Mouse (Mus musculus) embryonic stem cell, embryonic (primary cell): ENCODE measurements around the gene Mlycd.
"Not testable (repeated sequence)": the region's sequence is repeated elsewhere in the genome, so short reads cannot be mapped to it uniquely, and the experiment has no call there.

ENCODE experiments used
- CTCF ChIA-PET, 4 experiments: fragments of 300-600 bp in 2 of 4; fragments of 350-600 bp in 2 of 4; sonication (Branson Sonifier 250); formaldehyde crosslinking; loops; one replicate each; lab custom pipeline; 2022; ENCODE audit warnings: inconsistent platforms in 2 of 4; lab: Charles Lee
- POLR2A ChIA-PET, 4 experiments: fragments of 300-600 bp in 2 of 4; fragments of 350-600 bp in 2 of 4; sonication (Branson Sonifier 250); formaldehyde crosslinking; loops; one replicate each; lab custom pipeline; 2022; ENCODE audit warnings: antibody characterized with exemption in 4 of 4, inconsistent platforms in 1 of 4; lab: Charles Lee

Mlycd gene

DNA sequence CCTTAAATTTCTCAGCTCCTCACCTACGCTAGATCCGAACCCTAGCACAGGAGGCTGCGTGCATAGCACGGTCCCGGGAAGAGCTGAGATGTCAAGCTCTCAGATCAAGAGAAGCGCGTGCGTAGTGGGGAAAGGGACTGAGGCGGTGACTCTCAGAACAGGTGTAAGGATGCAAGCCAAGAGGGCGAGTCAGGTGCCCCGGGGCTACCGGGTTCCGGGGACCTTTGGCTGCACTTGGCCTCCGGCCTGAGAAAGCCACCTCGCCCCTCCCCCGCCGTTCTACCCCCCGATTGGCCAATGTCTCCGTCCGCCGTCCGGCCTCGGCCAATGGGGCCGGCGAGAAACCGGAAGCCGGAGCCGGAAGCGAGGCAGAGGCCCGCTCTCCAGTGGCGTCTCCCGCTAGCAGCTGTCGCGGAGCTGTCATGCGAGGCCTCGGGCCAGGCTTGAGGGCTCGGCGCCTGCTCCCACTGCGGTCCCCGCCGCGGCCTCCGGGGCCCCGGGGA, at the start of gene Mlycd:
Gene Mlycd (plus strand): TSS at position 355 of the 503 bp plus-strand sequence.
- ChIA-PET POLR2A (interaction anchor here (0.6 to 2.6 kb wide), 20 partner anchors 8 to 907 kb away, joined by 3 to 7 read pairs (median 3); partner anchors contain the start of genes Hsbp1 (in 3 of the 4) and Slc38a8 (in 1 of the 4)), CTCF (interaction anchor here (0.6 to 3.3 kb wide), 22 partner anchors 9 to 492 kb away, joined by 3 to 27 read pairs (median 4); no protein-coding TSS in a partner anchor)

GRCm38 (mm10) chr8:119345029-119345682, 49.5 kb upstream of the Mlycd start:
- ChIA-PET POLR2A (interaction anchor here in 3 of 4 experiments (0.8 to 2.5 kb wide), 10 partner anchors 8 to 214 kb away, joined by 3 to 17 read pairs (median 4); partner anchors contain the start of genes Mbtps1 (in 1 of the 3) and Mlycd (in 1 of the 3)), CTCF (interaction anchor here in 3 of 4 experiments (0.6 to 3.2 kb wide), 11 partner anchors 9 to 685 kb away, joined by 3 to 22 read pairs (median 3); partner anchors contain the start of gene Tldc1 (in 1 of the 3))

- CTCF ChIA-PET = interaction anchor here (0.6 to 3.2 kb wide), 13 partner anchors 9 to 1713 kb away, joined by 3 to 22 read pairs (median 3); no protein-coding TSS in a partner anchor
- POLR2A ChIA-PET = interaction anchor here in 3 of 4 experiments (0.7 to 1.7 kb wide), 7 partner anchors 9 to 1824 kb away, joined by 3 to 7 read pairs (median 3); partner anchors contain the start of genes Mbtps1 (in 1 of the 3) and Taf1c (in 1 of the 3)
Measured at GRCm38 (mm10) chr8:119345683-119346075, 49.0 kb upstream of the Mlycd start.

DNA sequence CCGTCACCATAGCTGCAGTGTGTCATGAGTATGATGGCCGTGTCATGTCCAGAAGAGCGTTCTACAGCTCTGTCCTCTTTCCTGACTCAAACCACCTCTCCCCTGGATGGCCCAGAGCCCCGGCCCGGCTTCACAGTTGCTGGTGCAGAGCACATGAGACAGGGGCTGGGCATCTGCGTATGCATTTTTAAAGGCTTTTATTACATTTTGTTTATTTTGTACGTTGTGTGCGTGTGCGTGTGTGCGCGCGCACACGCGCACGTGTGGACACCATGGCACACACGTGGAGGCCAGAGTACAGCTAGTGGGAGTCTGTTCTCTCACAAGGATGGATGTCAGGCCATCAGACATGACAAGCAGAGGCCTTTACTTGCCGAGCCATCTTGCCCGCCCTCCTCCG, 43.0 kb upstream of the Mlycd start:
- CTCF ChIA-PET = interaction anchor here in 2 of 4 experiments (0.5 to 2.9 kb wide), 3 partner anchors 29 to 702 kb away, joined by 3 to 10 read pairs (median 9); no protein-coding TSS in a partner anchor
- POLR2A ChIA-PET = interaction anchor here in 1 of 4 experiments (1.1 kb wide), 1 partner anchor 61 kb away, joined by 3 read pairs; no protein-coding TSS in a partner anchor

- CTCF ChIA-PET = interaction anchor here in 2 of 4 experiments (0.6 to 1.2 kb wide), 4 partner anchors 9 to 316 kb away, joined by 3 to 5 read pairs (median 3); partner anchors contain the start of gene Hsbp1 (in 1 of the 2)
- POLR2A ChIA-PET = interaction anchor here in 2 of 4 experiments (0.7 to 1.3 kb wide), 5 partner anchors 9 to 1581 kb away, joined by 3 to 6 read pairs (median 4); partner anchors contain the start of genes Hsbp1 (in 2 of the 2) and Mlycd (in 2 of the 2)
Measured at GRCm38 (mm10) chr8:119352977-119353658, 41.6 kb upstream of the Mlycd start.

DNA sequence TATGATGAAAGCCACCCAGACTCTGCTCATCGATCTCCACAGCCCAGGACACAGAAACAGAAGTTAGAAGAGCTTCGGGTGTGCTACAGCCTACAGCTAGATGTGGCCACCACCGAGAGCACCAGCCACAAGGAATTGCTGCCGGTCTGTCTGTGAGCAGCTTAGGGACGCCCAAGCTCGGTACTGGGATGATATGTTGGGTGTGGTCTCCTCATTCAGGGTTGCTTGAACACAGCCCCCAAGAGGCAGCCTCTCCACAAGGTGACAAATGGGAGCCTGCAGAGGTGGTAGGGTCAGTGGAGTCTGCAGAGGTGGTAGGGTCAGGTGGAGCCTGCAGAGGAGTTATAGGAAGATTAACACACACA, 41.0 kb upstream of the Mlycd start:
- POLR2A ChIA-PET = interaction anchor here in 3 of 4 experiments (0.6 to 1.3 kb wide), 6 partner anchors 10 to 1582 kb away, joined by 3 to 6 read pairs (median 4); partner anchors contain the start of genes Hsbp1 (in 2 of the 3) and Mlycd (in 2 of the 3)
- CTCF ChIA-PET = interaction anchor here in 1 of 4 experiments (0.6 to 1.1 kb wide), 3 partner anchors 9 to 316 kb away, joined by 3 read pairs; partner anchors contain the start of gene Hsbp1

GRCm38 (mm10) chr8:119356631-119357030, 38.0 kb upstream of the Mlycd start:
- CTCF ChIA-PET = interaction anchor here in 3 of 4 experiments (0.5 to 1.2 kb wide), 3 partner anchors 24 to 851 kb away, joined by 3 to 4 read pairs (median 3); no protein-coding TSS in a partner anchor

GRCm38 (mm10) chr8:119358175-119358574, 36.5 kb upstream of the Mlycd start:
- ChIA-PET CTCF (interaction anchor here (0.5 to 3.3 kb wide), 15 partner anchors 12 to 1218 kb away, joined by 3 to 22 read pairs (median 4); partner anchors contain the start of genes Hsbp1 (in 2 of the 4) and Taf1c (in 1 of the 4)), POLR2A (interaction anchor here in 3 of 4 experiments (0.6 to 2.2 kb wide), 6 partner anchors 11 to 65 kb away, joined by 3 to 11 read pairs (median 3); partner anchors contain the start of gene Hsbp1 (in 1 of the 3))

More at GRCm38 (mm10) chr8:119356631-119357030, 38.0 kb upstream of the Mlycd start:
- POLR2A ChIA-PET = interaction anchor here in 1 of 4 experiments (1.3 kb wide), 1 partner anchor 11 kb away, joined by 4 read pairs; no protein-coding TSS in a partner anchor

DNA sequence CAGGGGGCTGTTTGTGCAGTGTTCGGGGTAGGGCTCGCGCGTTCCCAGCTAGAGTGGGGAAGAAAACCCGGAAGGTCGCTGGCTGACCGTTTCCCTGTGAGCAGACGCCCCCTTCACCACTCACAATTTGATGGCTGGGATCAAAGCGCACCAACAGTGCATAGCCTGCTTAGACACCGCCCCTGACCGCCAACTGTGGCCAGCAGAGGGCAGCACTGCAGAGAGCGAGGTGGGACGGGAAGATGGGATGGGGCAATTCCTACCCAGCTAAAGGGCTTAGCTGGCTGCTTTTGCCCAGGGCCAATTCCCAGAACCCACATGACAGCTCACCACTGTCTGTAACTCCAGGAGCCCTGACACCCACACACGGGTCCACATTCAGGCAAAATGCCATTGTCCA, 35.8 kb upstream of the Mlycd start:
- ChIA-PET CTCF (interaction anchor here (0.6 to 3.3 kb wide), 22 partner anchors 8 to 1336 kb away, joined by 3 to 22 read pairs (median 4); partner anchors contain the start of genes Hsbp1 (in 2 of the 4) and Taf1c (in 1 of the 4)), POLR2A (interaction anchor here in 2 of 4 experiments (1.0 to 2.2 kb wide), 4 partner anchors 14 to 247 kb away, joined by 3 to 11 read pairs (median 4); partner anchors contain the start of gene Hsbp1 (in 1 of the 2))

- ChIA-PET POLR2A (interaction anchor here in 3 of 4 experiments (0.6 to 2.2 kb wide), 6 partner anchors 16 to 192 kb away, joined by 3 to 11 read pairs (median 4); partner anchors contain the start of gene Hsbp1 (in 2 of the 3)), CTCF (interaction anchor here (0.6 to 3.3 kb wide), 14 partner anchors 10 to 1261 kb away, joined by 3 to 22 read pairs (median 4); partner anchors contain the start of genes Hsbp1 (in 1 of the 4) and Kcng4 (in 1 of the 4))
Measured at GRCm38 (mm10) chr8:119360686-119361295, 33.9 kb upstream of the Mlycd start.

DNA sequence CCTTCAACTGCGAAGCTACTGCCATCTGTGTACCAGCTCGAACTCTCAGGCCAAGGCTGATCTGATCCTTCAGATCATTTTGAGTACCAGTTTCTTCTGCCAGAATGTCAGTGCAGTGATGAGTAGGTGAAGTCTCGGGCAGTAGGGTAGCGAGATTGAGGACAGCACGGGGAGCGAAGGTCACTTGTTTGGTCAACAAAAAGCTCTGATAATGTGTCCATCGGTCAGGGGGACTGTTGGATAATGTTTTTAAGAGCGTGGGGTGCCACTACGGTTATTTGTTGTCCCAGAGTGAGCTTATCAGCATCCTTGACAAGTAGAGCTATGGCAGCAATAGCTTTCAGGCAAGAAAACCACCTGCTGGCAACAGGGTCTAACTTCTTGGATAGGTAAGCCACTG, 20.0 kb upstream of the Mlycd start:
- CTCF ChIA-PET, POLR2A ChIA-PET: not testable (repeated sequence)

DNA sequence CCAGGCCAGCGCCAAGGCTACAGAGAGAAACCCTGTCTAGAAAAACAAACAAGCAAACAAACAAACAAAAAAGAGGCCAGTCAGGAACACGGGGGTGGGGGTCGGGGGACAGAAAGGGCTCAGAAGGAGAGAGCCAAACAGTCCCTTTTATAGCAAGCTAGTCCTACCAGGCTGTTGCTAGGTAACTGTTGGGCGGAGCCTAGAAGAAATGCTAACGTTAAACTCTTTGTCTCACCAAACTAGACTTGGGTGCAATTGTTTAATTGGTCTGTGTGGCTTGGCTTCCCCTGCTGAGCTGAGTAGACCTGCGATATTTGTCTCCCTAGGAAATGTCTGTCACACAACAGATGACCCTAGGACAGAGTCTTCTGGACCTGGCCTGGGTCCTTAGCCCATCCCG, 16.2 kb upstream of the Mlycd start:
- ChIA-PET CTCF (interaction anchor here in 3 of 4 experiments (0.7 to 3.4 kb wide), 14 partner anchors 10 to 300 kb away, joined by 3 to 33 read pairs (median 3); partner anchors contain the start of genes Hsbp1 (in 1 of the 3) and Mlycd (in 1 of the 3)), POLR2A (interaction anchor here in 2 of 4 experiments (1.2 to 1.6 kb wide), 3 partner anchors 14 to 180 kb away, joined by 4 to 5 read pairs (median 5); partner anchors contain the start of gene Mbtps1 (in 1 of the 2))

DNA sequence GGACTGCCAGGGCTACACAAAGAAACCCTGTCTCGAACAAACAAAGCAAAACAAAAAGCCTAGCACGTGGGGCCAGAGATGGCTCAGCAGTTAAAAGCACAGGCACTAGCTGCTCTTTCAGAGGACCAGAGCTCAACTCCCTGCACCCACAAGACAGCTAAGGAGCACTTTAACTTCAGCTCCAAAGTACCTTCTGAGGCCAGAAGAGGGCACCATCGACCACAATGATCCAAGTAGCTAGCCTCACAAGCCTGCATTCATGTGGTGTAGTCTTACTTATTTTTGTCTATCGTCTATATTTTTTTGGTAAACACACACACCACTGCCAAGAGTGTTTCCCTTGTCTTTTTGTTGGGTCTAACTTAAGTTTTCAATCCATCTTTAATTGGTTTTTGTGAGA, 14.1 kb upstream of the Mlycd start:
- CTCF ChIA-PET = interaction anchor here (0.5 to 3.4 kb wide), 55 partner anchors 13 to 1649 kb away, joined by 3 to 33 read pairs (median 4); partner anchors contain the start of genes Hsbp1 (in 2 of the 4), Mlycd (in 2 of the 4), Taf1c (in 1 of the 4) and Tldc1 (in 1 of the 4)
- POLR2A ChIA-PET = interaction anchor here in 3 of 4 experiments (0.7 to 1.8 kb wide), 7 partner anchors 13 to 1007 kb away, joined by 3 to 6 read pairs (median 3); partner anchors contain the start of gene Mlycd (in 1 of the 3)

GRCm38 (mm10) chr8:119384478-119384877, 10.2 kb upstream of the Mlycd start:
- ChIA-PET CTCF (interaction anchor here (0.6 to 2.7 kb wide), 30 partner anchors 10 to 294 kb away, joined by 3 to 30 read pairs (median 4); partner anchors contain the start of genes Mlycd (in 2 of the 4) and Slc38a8 (in 1 of the 4)), POLR2A (interaction anchor here in 1 of 4 experiments (0.7 to 0.8 kb wide), 3 partner anchors 73 to 295 kb away, joined by 3 to 4 read pairs (median 3); no protein-coding TSS in a partner anchor)

GRCm38 (mm10) chr8:119385854-119386253, 8.8 kb upstream of the Mlycd start:
- POLR2A ChIA-PET = interaction anchor here in 2 of 4 experiments (1.0 to 1.7 kb wide), 4 partner anchors 8 to 219 kb away, joined by 3 read pairs; partner anchors contain the start of genes Mlycd (in 1 of the 2) and Taf1c (in 1 of the 2)
- CTCF ChIA-PET = interaction anchor here (0.5 to 2.8 kb wide), 13 partner anchors 9 to 630 kb away, joined by 3 to 18 read pairs (median 3); partner anchors contain the start of gene Mlycd (in 1 of the 4)
